ENCODE assay signal across 10 mouse cellular contexts in the genomic region with DNA sequence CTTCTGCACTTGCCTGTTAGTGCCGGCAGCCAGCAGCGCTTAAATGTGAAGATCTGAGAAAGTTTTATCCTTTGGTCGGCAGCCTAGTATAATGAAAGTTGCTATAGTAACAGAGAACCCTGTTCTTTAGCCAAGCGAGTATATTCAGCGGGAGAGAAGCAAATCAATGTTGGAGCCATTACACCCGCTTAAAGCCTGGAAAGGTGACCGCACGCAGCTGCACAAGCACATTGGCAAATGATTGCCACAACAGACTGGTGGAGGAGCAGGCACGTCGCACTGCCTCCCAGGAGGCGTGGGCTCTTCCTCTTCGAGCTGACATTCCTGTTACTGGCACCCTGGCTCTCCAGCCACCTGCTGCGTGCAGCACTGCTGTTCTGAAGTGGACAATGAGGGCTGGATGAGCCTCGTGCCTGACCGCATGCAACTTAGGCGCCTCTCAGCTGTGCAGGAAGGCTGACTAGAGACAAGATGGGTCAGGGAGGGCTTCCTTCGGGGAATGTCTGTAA.
DNase-seq lines count a peak whose midpoint lies in the region; ATAC-seq and TF ChIP-seq lines count a peak whose summit lies in the region.
"Had no signal": no experiment of that assay in that cellular context is flagged by ENCODE, and none has a peak within 500 bp of the region (broad histone marks: within the 10 kb centered on the region; RNA-seq: fewer than 3 reads in every experiment).

No protein-coding gene starts in this region.

- no peak for TF ChIP-seq EP300 in heart, adult 2 months (IDR thresholded peaks at IDR 0.05; ENCODE audit: insufficient read depth, low read depth, low read length)

- no peaks in the 10 kb centered on the region for H3K9me3 ChIP-seq in hindbrain, postnatal 0 days (ENCODE audit: low read length)
- no peaks in the 10 kb centered on the region for H3K9me3 ChIP-seq in midbrain, embryonic 12.5 days

- H3K4me1 ChIP-seq in hindbrain, postnatal 0 days (ENCODE audit: insufficient read depth, low read length): peaks cover 10% of the 10 kb centered on the region
- H3K4me1 ChIP-seq in midbrain, embryonic 12.5 days: peaks cover 24% of the 10 kb centered on the region
- no peaks in the 10 kb centered on the region for H3K4me1 ChIP-seq in heart, adult 2 months (ENCODE audit: control insufficient read depth, insufficient read depth, low read length)

- H3K4me2 ChIP-seq in hindbrain, postnatal 0 days (ENCODE audit: low read depth, low read length): peak overlapping the region; percentile 40; the same call in 1 of the 2 replicates
- peak overlapping the region; percentile 46 for H3K4me2 ChIP-seq in midbrain, embryonic 12.5 days (replicated peaks)

- ATAC-seq in hindbrain, postnatal 0 days: peak; percentile 75
- peak; percentile 73 for ATAC-seq in midbrain, embryonic 12.5 days (ENCODE audit: low FRiP score, low read depth)

- DNase-seq in gastrocnemius, adult 2 months: no peak
- no peak for DNase-seq in gastrocnemius, postnatal 36 days
- peak; percentile 64 for DNase-seq in brain, adult 2 months (ENCODE audit: low read depth, low spot score)
- DNase-seq in hindbrain, postnatal 0 days (ENCODE audit: low spot score): peak; percentile 65
- DNase-seq in urinary bladder, postnatal 10 days (ENCODE audit: low spot score): no peak
- DNase-seq in cerebellum, adult 18-20 months: no peak
- DNase-seq in heart, adult 2 months: no peak
- DNase-seq: adrenal gland, postnatal 14 days had no signal

- intact Hi-C loops in gastrocnemius, adult 2 months (cut with DNase I): no loop called here
- intact Hi-C loops in gastrocnemius, postnatal 36 days (cut with DNase I): no loop called here
- intact Hi-C loops in heart, adult 2 months (cut with DNase I): no loop called here

- no peak overlapping the region for H3K4me3 ChIP-seq in gastrocnemius, adult 2 months
- H3K4me3 ChIP-seq in hindbrain, postnatal 0 days (ENCODE audit: low read length): no peak overlapping the region
- 0 out of 2 replicates have a peak overlapping the region, but pooled peaks have one; percentile 15 for H3K4me3 ChIP-seq in midbrain, embryonic 12.5 days
- no peak overlapping the region for H3K4me3 ChIP-seq in heart, adult 2 months
- H3K4me3 ChIP-seq: erythroblast, embryonic 14.5 days had no signal

- TF ChIP-seq POLR2A in heart, adult 2 months (IDR thresholded peaks at IDR 0.05; ENCODE audit: insufficient read depth, low read depth, low read length): no peak

- peaks cover 5% of the 10 kb centered on the region; the same call in 1 of the 2 replicates for H3K36me3 ChIP-seq in hindbrain, postnatal 0 days (ENCODE audit: insufficient read depth, low read length)
- H3K36me3 ChIP-seq in midbrain, embryonic 12.5 days: no peaks in the 10 kb centered on the region
- H3K36me3 ChIP-seq in heart, adult 2 months (ENCODE audit: control insufficient read depth, insufficient read depth, low read length): no peaks in the 10 kb centered on the region; the same call in 1 of the 2 replicates

- WGBS in hindbrain, postnatal 0 days: 16% methylated on average over 17 of the region's 17 CpGs
- 15% methylated on average over 17 of the region's 17 CpGs for WGBS in midbrain, embryonic 12.5 days
- 66% methylated on average over 17 of the region's 17 CpGs for whole genome bisulfite sequencing in heart, adult 2 months

- peak overlapping the region; percentile 43; the same call in 1 of the 2 replicates for H3K27ac ChIP-seq in gastrocnemius, adult 2 months
- H3K27ac ChIP-seq in hindbrain, postnatal 0 days: peak overlapping the region; percentile 55
- H3K27ac ChIP-seq in midbrain, embryonic 12.5 days (replicated peaks): peak overlapping the region; percentile 61
- no peak overlapping the region for H3K27ac ChIP-seq in heart, adult 2 months

- no peaks in the 10 kb centered on the region for H3K27me3 ChIP-seq in hindbrain, postnatal 0 days (ENCODE audit: insufficient read depth, low read length)
- peaks cover 29% of the 10 kb centered on the region for H3K27me3 ChIP-seq in midbrain, embryonic 12.5 days
- H3K27me3 ChIP-seq in heart, adult 2 months (ENCODE audit: control insufficient read depth, insufficient read depth, low read length): no peaks in the 10 kb centered on the region

- no peak for TF ChIP-seq CTCF in gastrocnemius, adult 2 months (IDR thresholded peaks at IDR 0.05)
- peak; percentile 23; the same call in 1 of the 2 replicates for TF ChIP-seq CTCF in hindbrain, postnatal 0 days (IDR thresholded peaks at IDR 0.05; ENCODE audit: low read depth)
- no peak for TF ChIP-seq CTCF in heart, adult 2 months (IDR thresholded peaks at IDR 0.05)

- no peak overlapping the region for H3K9ac ChIP-seq in hindbrain, postnatal 0 days (replicated peaks; ENCODE audit: low read length)
- 0 out of 2 replicates have a peak overlapping the region, but pooled peaks have one; percentile 31 for H3K9ac ChIP-seq in midbrain, embryonic 12.5 days (replicated peaks)
- H3K9ac ChIP-seq in heart, adult 2 months (ENCODE audit: low read depth, low read length): no peak overlapping the region

- no peaks in the 10 kb centered on the region for H3K79me2 ChIP-seq in heart, adult 2 months (replicated peaks; ENCODE audit: control insufficient read depth, insufficient read depth, low read length)

Comparison
In these comparisons a context has a peak if more than half of its experiments do, and no peak if none do; other contexts are left out.
1. DNase-seq: peak in brain, adult 2 months (single experiment) and hindbrain, postnatal 0 days (single experiment); none in gastrocnemius, adult 2 months (single experiment), gastrocnemius, postnatal 36 days (0 of 2), urinary bladder, postnatal 10 days (single experiment), cerebellum, adult 18-20 months (0 of 2) and heart, adult 2 months (0 of 2).